Mouse (Mus musculus) T-helper 1 cell (primary cell): ENCODE measurements around the gene Lrmda.

Experiments used
- in situ Hi-C: fragments of 300-600 bp; cut with MboI, MseI; formaldehyde crosslinking; loops from one replicate; pipeline ENCODE4 v1.15.1; 2025; ENCODE audit warnings: high pct_unique_total_duplicates

Gene Lrmda

DNA sequence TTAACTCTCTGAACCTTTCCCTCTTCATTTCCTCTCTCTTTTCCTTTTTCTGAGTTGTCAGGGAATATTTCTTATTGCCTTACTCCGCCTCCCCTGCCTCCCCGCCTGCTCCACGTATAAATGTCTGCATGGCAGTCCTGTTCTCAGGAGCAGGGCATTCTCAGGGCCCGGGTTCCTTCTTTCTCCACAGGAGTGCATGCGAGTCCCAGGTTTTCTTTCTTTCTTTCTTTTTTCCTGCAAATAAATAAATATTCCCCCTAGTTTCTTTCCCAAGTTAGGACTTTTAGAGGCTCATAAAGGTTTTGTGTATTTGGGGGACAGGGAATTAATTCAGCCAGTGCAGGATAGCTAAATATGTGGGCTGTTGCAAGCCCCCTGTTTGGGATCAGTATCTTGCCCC is 27.7 kb upstream of the Lrmda start:
- in situ Hi-C loops: no loop called here

DNA sequence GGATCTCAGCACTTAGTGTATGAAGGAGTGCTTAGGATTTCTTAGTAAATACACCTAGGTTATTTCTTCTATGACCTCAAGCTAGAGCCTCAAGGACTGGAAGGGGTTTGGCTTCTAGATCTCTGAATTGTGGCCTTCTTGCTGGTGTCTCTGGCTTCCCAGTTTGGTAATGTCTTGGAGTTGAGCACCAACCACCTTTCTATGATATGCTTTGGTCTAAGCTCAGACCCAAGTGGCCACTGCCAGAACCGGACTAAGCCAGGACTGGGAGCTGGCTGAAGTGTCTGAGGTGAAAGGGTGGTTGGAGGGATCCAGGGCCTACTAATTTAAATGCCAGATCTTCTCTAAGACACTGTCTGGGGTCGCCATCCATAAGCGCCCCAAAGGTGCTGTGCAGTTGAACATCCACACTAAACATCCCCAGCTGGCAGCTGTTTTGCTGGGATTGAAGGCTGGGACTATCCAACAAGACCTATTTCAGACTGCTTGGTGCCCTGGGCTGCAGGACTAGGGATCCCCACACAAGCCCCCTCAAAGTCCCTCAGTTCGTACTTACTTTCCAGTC is 27.1 kb upstream of the Lrmda start:
- in situ Hi-C loops: no loop called here

DNA sequence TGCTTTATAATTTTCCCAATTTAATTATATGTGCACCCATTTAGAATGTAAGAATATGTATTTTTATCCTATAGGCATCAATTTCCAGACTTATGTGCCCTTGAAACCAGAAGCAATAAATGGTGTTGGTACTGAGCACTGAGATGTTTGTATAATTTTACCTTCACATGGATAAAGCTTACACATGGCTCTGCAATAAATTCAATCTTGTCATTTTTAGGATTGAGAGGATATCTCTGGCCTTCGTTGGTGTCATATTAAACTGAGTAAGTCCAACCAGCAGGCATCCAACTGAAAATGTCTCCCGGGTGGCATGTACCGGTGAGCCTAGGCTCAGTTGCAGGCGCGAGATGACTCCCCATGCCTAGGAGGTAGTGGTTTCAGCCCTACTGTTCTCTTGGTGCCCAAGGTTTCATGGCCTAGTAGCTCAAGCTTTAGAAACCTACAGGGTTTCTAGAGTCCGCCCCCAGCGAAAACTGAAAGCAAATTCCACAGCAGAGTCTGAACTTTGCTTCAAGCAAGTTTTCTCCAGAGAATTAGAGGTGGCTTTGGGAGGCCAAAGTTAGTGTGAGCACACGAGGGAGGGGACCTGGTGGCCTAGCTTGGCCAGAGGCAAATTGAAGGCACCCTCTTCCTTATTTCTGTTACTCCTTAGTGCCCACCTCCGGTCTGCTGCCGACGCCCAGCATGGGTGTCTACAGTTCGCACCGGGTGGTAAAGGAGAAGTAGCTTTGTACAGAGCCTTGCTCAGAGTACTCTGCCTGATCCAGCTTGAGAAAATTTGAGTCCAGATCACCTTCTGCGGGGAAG is 26.1 kb upstream of the Lrmda start:
- in situ Hi-C loops: no loop called here

DNA sequence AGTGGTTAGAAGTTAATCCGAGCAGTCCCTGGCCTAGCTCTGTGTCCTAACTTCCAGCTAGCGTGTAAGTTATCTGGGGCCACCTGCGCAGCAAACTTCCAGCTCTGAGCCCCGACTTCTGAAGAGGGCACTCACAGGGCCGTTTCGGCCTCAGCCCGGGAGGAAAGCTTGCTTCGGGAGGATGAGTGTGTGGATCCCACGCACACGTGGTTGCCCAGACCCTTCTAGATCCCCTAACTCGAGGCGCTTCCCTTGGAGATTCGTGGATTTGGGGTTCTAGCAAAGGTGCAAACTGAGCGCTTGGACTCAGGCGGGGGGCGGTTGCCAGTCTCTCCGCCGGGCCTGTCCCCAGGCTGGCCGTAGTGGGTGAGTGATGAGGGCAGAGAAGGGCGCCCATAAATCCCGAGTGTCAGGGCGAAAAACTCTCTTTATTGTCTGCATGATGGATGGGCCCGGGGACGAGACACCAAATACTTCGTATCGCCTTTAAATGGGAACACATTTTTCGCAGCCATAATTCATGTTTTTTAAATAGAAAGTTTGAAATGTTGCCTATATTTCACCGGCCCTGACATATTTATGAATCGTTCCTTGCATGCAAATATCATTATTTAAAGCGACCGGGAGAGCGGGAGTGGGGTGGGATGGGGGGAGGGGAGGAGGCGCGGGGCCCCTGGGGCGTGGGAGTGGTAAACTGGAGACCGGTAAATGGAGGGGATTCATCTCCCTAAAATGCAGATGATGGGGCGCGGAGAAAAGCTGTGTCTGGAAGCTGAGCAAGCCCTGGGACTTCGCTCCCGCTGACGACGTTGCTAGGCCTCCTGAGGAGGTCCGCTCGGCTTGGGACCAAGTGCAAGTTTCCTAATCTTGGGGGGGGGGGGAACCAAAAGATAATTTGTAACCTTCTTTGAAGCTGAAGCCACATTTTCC is 25.2 kb upstream of the Lrmda start:
- in situ Hi-C loops: no loop called here

GRCm38 (mm10) chr14:21995031-21995754 is 24.3 kb upstream of the Lrmda start:
- in situ Hi-C loops: no loop called here

GRCm38 (mm10) chr14:21999588-21999987 is 19.9 kb upstream of the Lrmda start:
- in situ Hi-C loops: no loop called here

- in situ Hi-C loops: no loop called here
Measured at GRCm38 (mm10) chr14:22003231-22003630, 16.3 kb upstream of the Lrmda start.

GRCm38 (mm10) chr14:22003631-22004030 is 15.9 kb upstream of the Lrmda start:
- in situ Hi-C loops: no loop called here

DNA sequence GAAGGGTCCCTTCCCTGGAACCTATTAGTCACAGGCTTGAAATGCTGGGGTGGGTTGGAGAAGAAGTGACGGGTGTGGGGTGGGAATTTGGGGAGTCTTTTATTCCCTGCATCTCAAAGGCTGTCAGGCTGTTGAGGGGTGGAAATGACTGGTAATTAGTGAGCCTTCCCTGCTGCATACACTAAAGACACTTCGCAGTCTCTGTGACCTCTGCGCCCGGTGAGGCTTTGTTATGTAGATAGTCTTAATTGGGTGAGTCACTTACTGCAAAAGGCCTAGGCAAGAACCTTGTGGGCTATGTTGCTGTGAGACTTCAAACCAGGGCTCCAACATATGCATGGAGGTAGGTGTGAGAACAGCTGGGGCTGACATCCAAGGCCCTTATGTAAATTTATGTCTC is 14.6 kb upstream of the Lrmda start:
- in situ Hi-C loops: no loop called here

- in situ Hi-C loops: no loop called here
Measured at GRCm38 (mm10) chr14:22007006-22007405, 12.5 kb upstream of the Lrmda start.

DNA sequence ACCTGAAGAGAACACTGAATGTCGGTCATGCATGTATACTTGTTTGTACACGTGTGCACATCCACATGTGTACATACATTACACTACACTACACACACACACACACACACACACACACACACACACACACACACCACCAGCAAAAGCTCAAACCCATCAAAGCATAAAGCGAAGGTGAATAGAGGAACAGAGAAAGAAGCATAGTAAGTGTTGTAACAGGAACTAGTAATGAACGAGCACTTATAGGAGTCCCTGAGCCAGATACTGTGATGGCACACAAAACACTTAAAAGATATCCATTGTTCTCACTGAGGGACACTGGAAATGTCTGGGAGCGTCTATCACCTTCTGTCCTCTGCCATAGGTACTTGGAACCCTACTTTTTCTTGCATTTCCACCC is 5.2 kb upstream of the Lrmda start:
- in situ Hi-C loops: no loop called here

- in situ Hi-C loops: no loop called here
Measured at GRCm38 (mm10) chr14:22014781-22015180, 4.7 kb upstream of the Lrmda start.

- in situ Hi-C loops: no loop called here
Measured at GRCm38 (mm10) chr14:22017011-22017410, 2.5 kb upstream of the Lrmda start.

- in situ Hi-C loops: no loop called here
Measured at GRCm38 (mm10) chr14:22019949-22020845, 685 bp downstream of the Lrmda start.

- in situ Hi-C loops: no loop called here
Measured at GRCm38 (mm10) chr14:22020885-22021284, 1.4 kb downstream of the Lrmda start.

- in situ Hi-C loops: no loop called here
Measured at GRCm38 (mm10) chr14:22023533-22023932, 4.0 kb downstream of the Lrmda start.

GRCm38 (mm10) chr14:22035900-22036299 is 16.4 kb downstream of the Lrmda start:
- in situ Hi-C loops: no loop called here

DNA sequence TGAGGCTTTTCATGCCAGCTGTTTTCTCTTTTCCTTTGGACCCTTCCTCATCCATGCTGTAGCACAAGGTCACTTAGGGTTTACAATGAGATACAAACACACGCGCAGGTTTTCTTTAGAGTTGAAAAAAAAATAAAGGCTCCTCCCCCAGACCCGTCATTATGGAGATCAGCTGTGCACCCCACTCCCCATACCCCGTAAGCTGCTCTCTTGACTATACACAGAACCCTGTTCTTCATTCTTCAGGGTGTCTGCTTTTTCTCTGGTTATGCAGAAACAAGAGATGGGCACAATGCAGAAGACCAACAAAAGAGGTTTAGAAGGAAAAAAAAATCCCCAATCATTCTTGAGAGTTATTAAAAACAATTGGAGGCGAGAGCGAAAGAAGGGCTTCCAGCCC is 16.8 kb downstream of the Lrmda start:
- in situ Hi-C loops: no loop called here

GRCm38 (mm10) chr14:22036802-22037497 is 17.4 kb downstream of the Lrmda start:
- in situ Hi-C loops: no loop called here

DNA sequence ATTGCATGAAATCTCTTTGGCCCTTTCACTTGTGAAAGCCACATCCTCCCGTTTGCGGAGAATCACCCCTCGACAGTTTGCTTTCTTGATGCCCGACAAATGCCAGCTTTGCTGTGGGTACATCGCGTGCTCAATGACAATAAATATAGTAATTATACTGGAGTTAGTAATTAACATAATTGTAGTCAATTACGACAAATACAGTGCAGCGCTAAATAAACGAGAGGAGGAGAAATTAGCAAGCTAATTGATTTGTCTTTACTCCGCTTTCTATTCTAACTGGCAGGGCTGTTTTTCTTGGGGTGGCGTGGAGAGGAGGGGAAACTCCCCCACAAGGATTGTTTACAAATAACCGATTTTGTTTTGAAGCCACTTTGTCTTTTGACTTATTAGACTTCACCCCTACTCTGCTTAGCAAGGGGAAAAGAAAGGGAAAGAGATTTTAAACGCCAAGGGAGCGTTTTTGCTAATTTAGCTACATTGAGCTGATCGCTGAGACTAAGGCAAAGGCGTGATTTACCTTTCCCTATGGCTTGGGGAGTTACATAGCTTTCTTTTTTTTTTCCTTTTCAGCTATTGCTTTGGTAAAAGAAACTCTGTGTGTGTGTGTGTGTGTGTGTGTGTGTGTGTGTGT is 18.1 kb downstream of the Lrmda start:
- in situ Hi-C loops: no loop called here
